Mouse (Mus musculus): Measurements from ENCODE around the gene Hcar1.

Gene Hcar1

GRCm38 (mm10) chr5:123879928-123880327 is at the start of gene Hcar1:
TSS of gene Hcar1 (minus strand) at chr5:123880020.
- no peak for DNase-seq (ENCODE audit: low spot score)

- DNase-seq (ENCODE audit: low spot score), result no peak
Observed at GRCm38 (mm10) chr5:123927118-123927517, 47.3 kb upstream of the Hcar1 start, which contains the start of gene Gm43518. TSS of gene Gm43518 (plus strand) at chr5:123927418.

- no peak for DNase-seq (ENCODE audit: low spot score)
Observed at GRCm38 (mm10) chr5:123922112-123922511, 42.3 kb upstream of the Hcar1 start.

- DNase-seq (ENCODE audit: low spot score), result no peak
Observed at GRCm38 (mm10) chr5:123914852-123915251, 35.0 kb upstream of the Hcar1 start.

GRCm38 (mm10) chr5:123907631-123907977 is 27.8 kb upstream of the Hcar1 start:
- no peak for DNase-seq (ENCODE audit: low spot score)

- peak; percentile 99 for DNase-seq (ENCODE audit: low spot score)
Observed at GRCm38 (mm10) chr5:123906976-123907630, 27.3 kb upstream of the Hcar1 start, which contains the start of gene Denr. TSS of gene Denr (plus strand) at chr5:123907175.

GRCm38 (mm10) chr5:123906146-123906975 is 26.5 kb upstream of the Hcar1 start:
- no peak for DNase-seq (ENCODE audit: low spot score)

GRCm38 (mm10) chr5:123904059-123904672 is 24.3 kb upstream of the Hcar1 start:
- DNase-seq (ENCODE audit: low spot score), result no peak

- DNase-seq (ENCODE audit: low spot score), result no peak
Observed at GRCm38 (mm10) chr5:123897352-123897751, 17.5 kb upstream of the Hcar1 start.

GRCm38 (mm10) chr5:123896395-123896794 is 16.6 kb upstream of the Hcar1 start:
- no peak for DNase-seq (ENCODE audit: low spot score)

- DNase-seq (ENCODE audit: low spot score), result no peak
Observed at GRCm38 (mm10) chr5:123893520-123893919, 13.7 kb upstream of the Hcar1 start.

GRCm38 (mm10) chr5:123891669-123892068 is 11.8 kb upstream of the Hcar1 start:
- DNase-seq (ENCODE audit: low spot score), result peak; percentile 56

- no peak for DNase-seq (ENCODE audit: low spot score)
Observed at GRCm38 (mm10) chr5:123890987-123891386, 11.2 kb upstream of the Hcar1 start.

- no peak for DNase-seq (ENCODE audit: low spot score)
Observed at GRCm38 (mm10) chr5:123890312-123890711, 10.5 kb upstream of the Hcar1 start.

- no peak for DNase-seq (ENCODE audit: low spot score)
Observed at GRCm38 (mm10) chr5:123886365-123886764, 6.5 kb upstream of the Hcar1 start.

GRCm38 (mm10) chr5:123884332-123884731 is 4.5 kb upstream of the Hcar1 start:
- no peak for DNase-seq (ENCODE audit: low spot score)

- DNase-seq (ENCODE audit: low spot score), result no peak
Observed at GRCm38 (mm10) chr5:123883891-123884290, 4.1 kb upstream of the Hcar1 start.

GRCm38 (mm10) chr5:123880778-123881177 is 958 bp upstream of the Hcar1 start:
- no peak for DNase-seq (ENCODE audit: low spot score)

- DNase-seq (ENCODE audit: low spot score), result no peak
Observed at GRCm38 (mm10) chr5:123878056-123878455, 1.8 kb downstream of the Hcar1 start.

GRCm38 (mm10) chr5:123874177-123874576 is 5.6 kb downstream of the Hcar1 start:
- DNase-seq (ENCODE audit: low spot score), result no peak

GRCm38 (mm10) chr5:123869615-123870014 is 10.2 kb downstream of the Hcar1 start:
- DNase-seq (ENCODE audit: low spot score), result no peak

GRCm38 (mm10) chr5:123866457-123866856 is 13.4 kb downstream of the Hcar1 start:
- no peak for DNase-seq (ENCODE audit: low spot score)

- no peak for DNase-seq (ENCODE audit: low spot score)
Observed at GRCm38 (mm10) chr5:123865365-123865764, 14.5 kb downstream of the Hcar1 start, which contains the start of gene Hcar2. TSS of gene Hcar2 (minus strand) at chr5:123865499.

Measured in retina, embryonic 14.5 days (tissue).